Mouse (Mus musculus) adrenal gland, postnatal 14 days (tissue): Measurements from ENCODE around the gene Pabpc4. TPM values are rescaled to one million over a fixed set of nuclear protein-coding genes. Genes with fewer than 3 reads are reported as not detected.

Experiments
- DNase-seq: peaks from one replicate; pipeline ENCODE4 v3.0.0; 2021; ENCODE audit warnings: mixed read lengths
- long read RNA-seq, 2 experiments: library from polyadenylated mRNA; stranded (forward); transcript quantifications; one replicate each; pipeline ENCODE4 v2.0.0; 2021
- total RNA-seq: library from RNA; stranded (reverse); gene quantifications from 2 replicates; pipeline ENCODE4 v1.2.3, GENCODE M21; 2021

Pabpc4 gene
- total RNA-seq = 98.4 and 98.6 TPM in 2 replicates
- long read RNA-seq, experiment 1, transcript Pabpc4-202 (15 exons, 3,019 nt) = major isoform, 7 of 35 reads
- long read RNA-seq, experiment 1, partial matches to known transcripts = 5 of 35 reads
- long read RNA-seq, experiment 1, other reads (novel, unspliced or antisense) = 21 of 35 reads
- long read RNA-seq, experiment 2, partial matches to known transcripts = 3 of 41 reads
- long read RNA-seq, experiment 2, other reads (novel, unspliced or antisense) = 31 of 41 reads

DNA sequence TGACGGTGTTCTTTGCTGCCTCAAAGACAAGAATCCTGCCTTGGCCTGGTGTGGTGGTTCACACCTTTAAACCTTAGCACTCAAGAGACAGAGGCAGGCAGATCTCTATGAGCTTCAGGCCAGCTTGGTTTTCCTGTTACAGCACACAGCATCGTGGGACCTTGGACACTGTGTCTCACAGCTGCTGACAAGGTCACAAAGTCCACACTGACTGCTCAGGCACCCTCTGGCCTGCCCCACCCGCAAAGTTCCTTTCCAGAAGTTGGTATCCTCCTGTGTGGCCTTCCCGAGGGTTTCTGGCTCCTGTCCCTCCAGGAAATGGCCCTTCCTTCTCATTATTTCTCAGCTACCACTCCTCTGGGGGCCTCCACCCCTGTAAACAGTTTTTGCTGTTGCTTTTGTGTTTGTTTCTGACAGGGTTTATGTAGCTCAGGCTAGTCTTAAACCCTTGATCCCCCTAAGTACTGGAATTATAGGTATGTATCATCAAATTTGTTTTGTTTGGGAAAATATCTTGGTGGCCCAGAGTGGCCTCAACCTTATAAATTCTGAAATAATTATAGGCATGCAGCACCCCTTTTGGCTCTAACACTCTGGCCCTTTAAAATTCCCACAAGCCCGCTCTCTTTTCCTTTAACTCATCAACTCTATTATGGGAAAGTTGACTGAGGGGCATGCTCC, at the start of gene Pabpc4:
Pabpc4 (plus strand) TSS at position 631 of the 681 bp plus-strand sequence.
- DNase-seq = peak; percentile 36

GRCm38 (mm10) chr4:123213975-123214374, 48.2 kb upstream of the Pabpc4 start:
- peak; percentile 83 for DNase-seq

GRCm38 (mm10) chr4:123215367-123215766, 46.8 kb upstream of the Pabpc4 start:
- DNase-seq = no peak

- DNase-seq = peak; percentile 76
These were observed 45.4 kb upstream of the Pabpc4 start for GRCm38 (mm10) chr4:123216782-123217181.

DNA sequence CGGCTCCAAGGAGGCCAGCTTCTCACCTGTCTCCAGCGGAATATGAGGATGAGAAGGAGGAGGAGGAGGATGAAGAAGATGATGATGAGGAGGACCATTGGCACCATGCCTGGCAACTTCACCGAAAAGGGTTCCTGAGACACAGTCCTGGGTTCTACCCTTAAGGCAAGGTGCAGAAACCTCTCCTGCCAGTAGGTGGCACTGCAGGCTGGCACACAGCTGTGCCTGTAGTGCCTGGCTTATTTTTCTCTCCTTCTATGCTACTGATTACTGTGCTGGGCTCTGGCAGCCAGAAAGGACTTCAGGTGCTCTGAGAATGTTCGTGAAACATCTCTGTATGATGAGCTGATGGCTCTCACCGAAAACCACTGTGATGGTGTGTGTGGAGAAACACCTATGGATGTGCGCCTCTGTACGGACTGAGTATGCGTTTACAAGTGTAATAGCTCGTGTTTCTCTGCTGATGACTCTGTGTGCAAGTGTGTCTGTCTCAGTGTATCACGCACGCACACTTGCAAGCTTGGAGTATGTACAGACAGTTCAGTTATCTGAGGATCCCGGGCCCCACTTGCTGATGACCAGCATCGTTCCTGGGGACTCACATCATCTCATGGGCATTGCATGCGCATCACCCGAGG, 42.3 kb upstream of the Pabpc4 start:
- peak; percentile 84 for DNase-seq

DNA sequence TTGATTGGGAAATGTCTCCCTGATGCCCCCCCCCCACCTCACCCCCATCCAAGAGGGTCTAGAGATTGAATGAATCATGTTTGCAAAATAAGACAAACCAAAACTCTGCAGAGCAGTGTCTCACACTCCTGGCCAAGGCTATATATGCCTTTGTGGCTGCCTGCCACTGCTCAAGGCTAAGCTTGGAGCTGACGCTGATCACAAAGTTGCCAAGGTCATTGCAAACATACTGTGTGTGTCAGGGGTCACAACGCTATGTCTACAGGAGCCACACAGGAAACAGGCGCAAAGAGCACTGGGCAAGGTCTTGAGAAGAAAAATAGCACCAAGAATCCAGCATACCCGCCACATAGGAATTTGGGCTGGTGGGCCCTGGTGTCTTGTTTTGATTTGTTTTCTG, 41.5 kb upstream of the Pabpc4 start:
- DNase-seq = peak; percentile 73

DNA sequence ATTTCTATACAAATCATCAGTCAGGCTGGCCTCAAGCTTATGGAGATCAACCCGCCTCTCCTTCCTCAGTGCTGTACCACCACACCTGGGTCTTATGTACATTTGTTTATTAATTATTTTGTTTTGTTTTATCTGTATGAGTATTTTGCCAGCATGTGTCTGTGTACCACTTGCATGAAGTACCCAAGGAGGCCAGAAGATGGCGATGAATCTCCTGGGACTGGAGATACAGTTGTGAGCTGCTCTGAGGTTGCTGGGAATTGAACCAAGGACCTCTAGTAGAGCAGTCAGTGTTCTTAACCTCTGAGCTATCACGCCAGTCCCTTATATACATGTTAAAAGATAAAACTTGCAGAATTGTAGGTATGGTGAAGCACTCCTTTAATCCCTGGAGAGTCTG, 38.8 kb upstream of the Pabpc4 start:
- peak; percentile 52 for DNase-seq

DNA sequence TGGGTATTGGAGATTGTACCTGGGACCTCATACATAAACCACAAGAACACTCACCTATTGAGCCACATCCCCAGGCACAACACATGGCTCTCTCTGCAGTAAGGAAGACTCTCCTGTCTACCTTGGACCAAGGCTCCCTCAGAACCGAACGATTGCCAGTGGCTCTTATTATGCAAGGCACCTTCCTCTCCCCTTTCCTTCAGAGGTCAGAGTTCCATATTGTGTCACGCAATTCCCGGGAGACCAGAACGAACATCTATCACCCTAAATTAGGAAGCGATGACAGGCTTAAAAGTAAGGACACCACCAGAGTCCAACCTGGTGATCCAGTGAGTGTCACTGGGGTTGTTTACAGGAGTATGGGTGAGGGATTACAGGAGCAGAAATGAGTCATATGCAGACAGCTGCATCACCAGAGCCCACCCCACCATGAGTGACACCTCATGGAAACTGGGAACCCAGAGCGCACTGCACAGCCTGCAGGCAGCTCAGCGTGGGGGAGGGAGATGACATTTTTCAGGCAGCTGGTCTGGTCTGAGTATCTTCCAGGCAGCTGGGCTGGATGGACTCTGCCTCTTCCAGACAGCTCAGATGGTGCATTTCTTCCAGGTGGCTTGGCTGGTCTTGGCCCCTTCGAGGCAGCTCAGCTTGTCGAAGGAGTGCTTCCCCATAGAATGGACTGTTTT, 36.3 kb upstream of the Pabpc4 start:
- peak; percentile 63 for DNase-seq

DNA sequence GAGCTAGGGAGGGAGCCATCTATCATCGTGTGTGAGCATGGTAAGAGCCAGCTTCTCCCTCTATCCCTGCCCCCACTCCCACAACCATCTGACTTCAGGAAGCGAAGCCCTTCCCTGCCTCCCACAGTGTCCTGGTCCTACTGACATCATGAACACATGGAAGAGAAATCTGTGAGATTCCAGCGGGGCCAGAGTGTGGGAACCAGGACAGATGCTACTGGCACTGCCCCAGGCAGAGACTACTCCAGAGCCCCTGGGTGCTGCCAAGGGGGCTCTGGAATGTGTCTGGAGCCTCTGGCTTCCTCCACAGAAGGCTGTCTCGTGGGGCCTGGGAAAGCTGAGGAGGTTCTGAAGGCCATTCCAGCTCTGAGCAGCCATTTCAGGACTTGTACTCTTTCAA, 34.4 kb upstream of the Pabpc4 start:
- no peak for DNase-seq

DNA sequence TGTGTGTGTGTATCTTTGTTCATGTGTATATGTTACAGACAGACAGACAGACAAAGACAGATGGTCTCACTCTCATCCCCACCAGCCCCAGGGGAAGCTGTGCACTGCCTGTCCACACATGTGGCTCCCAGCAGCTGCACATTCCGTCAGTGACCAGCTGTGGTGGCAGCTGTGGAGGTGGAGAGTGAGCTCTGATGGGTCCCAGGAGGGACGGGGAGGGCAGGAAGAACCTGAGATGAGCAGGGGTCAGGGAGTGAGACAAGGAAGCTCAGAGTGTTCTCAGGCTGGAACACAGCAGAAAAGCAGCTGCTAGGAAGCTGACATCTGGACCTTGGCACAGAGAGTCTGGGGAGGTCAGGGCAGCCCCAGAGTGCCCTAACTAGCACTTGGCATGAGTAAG, 33.9 kb upstream of the Pabpc4 start:
- no peak for DNase-seq

DNA sequence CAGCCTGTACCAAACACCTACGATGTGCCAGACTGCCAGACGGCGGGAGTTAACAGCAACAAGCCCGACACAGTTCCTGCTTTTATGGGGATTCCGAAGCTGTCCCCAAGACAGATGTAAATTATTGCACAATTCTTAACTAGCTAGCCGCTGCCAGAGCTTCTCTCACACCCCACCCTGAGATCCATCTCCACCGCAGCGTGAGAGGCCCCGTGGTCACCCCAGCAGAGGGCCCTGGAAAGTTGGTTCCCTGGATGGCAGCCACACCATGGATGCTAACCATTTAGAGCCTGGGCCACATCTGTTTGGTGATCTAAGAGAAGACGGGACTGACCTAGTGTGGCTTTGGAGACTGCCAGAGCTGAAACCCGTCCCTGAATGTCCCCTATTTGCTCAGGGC, 33.0 kb upstream of the Pabpc4 start:
- no peak for DNase-seq

DNA sequence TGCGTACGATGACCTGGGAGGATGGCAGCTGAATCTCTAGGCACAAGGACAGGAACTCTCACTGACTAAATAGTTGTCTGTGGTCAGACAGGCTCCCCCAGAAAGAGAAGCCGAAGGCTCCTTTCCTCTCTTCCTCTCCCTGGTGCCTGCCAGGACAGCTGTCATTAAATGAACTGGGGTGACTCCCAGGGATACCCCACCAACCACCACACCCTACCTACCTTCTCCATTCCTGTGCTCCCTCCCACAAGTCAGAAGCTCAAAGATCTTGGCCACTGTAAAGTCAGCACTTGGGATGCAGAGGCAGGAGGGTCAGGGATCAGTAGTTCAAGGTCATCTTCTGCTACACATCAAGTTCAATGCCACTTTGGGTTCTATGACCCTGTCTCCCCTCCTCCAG, 29.3 kb upstream of the Pabpc4 start:
- no peak for DNase-seq

DNA sequence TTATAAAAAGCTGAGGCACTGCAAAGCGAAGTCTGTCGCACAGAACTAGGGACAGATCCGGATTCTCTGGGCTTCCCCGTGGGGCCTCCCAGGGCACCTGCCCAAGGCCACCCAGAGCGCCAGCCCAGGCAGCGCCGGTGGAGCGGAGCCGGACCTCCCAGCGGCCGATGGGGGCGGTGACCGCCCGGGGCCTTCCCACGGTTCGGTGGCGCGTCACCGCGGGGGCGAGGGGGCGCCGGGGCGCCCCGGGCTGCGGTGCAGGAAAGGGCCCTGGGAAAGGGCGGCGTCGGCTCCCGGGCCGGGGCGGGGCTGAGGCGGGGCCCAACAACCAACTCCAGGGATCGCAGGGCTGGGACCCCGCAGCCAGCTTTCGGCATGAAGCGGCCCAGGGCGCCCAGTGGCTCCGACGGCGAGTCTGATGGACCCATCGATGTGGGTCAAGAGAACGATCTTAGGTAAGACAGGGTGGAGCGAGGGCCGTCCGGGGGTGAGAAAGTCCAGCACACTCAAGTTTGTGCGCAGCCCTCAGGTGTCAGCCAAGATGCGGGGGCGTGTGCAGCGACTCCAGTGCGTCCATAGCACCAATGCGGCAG, 28.6 kb upstream of the Pabpc4 start, which contains the start of gene Heyl:
Heyl (plus strand) TSS at position 65 of the 593 bp plus-strand sequence.
- peak; percentile 78 for DNase-seq

- no peak for DNase-seq
These were observed 26.2 kb upstream of the Pabpc4 start for GRCm38 (mm10) chr4:123235835-123236430.

DNA sequence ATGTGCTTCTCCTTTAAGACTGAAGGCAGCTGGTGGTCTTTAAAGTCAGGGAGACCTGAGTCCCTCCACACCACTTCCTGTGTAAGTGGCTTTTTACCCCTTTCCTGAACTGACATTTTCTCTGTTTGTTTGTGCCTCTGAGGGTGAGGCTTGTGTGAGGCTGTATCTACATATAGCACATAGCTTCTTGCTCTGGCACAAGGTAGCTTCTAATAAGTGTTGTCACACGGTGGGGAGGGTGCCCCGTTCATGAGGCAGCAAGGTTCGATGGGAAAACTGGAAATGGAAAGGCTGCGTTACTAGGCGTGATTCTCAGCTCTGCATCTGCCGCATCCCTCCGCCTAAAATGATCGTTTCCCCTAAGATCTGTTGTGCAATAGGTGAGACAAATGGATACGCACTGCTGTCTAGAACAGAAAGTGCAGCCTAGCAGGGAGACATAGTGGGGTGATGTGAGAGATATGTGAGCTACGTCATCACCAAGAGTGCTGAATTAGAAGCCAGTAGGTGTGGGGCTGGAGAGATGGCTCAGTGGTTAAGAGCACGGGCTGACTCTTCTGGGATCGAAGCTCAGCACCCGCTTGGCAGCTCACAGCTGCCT, 25.6 kb upstream of the Pabpc4 start:
- no peak for DNase-seq

- DNase-seq = no peak
These were observed 24.5 kb upstream of the Pabpc4 start for GRCm38 (mm10) chr4:123237386-123238266.

GRCm38 (mm10) chr4:123239361-123240203, 22.6 kb upstream of the Pabpc4 start:
- peak; percentile 80 for DNase-seq

- DNase-seq = no peak
These were observed 15.9 kb upstream of the Pabpc4 start for GRCm38 (mm10) chr4:123246221-123246620.

GRCm38 (mm10) chr4:123246651-123247050, 15.5 kb upstream of the Pabpc4 start:
- no peak for DNase-seq
